Comparison of ENCODE assay signal across 8 mouse cellular contexts in the genomic region with DNA sequence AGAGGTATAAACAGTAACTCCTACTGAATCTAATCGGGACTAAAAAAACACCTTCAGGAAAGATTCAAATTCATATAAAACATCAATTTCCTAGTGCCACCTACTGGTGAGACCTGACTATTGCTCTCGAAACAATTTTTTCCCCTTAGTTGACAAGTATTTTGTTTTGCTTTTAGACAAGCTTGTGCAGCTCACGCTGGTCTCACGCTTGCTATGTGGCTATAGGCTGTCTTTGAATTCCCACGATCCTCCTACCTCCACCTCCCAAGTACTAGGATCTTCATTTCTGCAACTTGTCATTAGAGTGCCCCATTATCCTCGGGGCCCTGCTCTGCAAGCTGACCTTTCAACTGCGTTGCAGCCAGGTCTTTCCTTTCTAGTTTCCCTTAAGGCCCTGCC. TPM values are rescaled to one million over a fixed set of nuclear protein-coding genes. Genes with fewer than 3 reads are reported as not detected.
DNase-seq lines count a peak whose midpoint lies in the region; ATAC-seq and TF ChIP-seq lines count a peak whose summit lies in the region.

No protein-coding gene starts in this region.

- peaks cover 42% of the 10 kb centered on the region for H3K79me2 ChIP-seq in C2C12 (ENCODE audit: control insufficient read depth, insufficient read depth)

- ATAC-seq in frontal cortex, adult (ENCODE audit: low TSS enrichment), result peak; percentile 60
- ATAC-seq in common myeloid progenitor, adult 5-6 weeks (replicated peaks; ENCODE audit: low read depth, poor library complexity, severe bottlenecking), result peak; percentile 38
- ATAC-seq in heart, embryonic 15.5 days (replicated peaks; ENCODE audit: insufficient number of reproducible peaks, insufficient read depth, low FRiP score, low read depth), result peak; percentile 23
- ATAC-seq in megakaryocyte progenitor cell, adult 5-6 weeks (replicated peaks; ENCODE audit: poor library complexity), result peak; percentile 42

- H3K36me3 ChIP-seq in C2C12 (ENCODE audit: control insufficient read depth, insufficient read depth), result no peaks in the 10 kb centered on the region
- no peaks in the 10 kb centered on the region for H3K36me3 ChIP-seq in heart, embryonic 15.5 days

- H3K79me3 ChIP-seq in C2C12 (ENCODE audit: low read depth), result peaks cover 18% of the 10 kb centered on the region

- peak overlapping the region; percentile 93 for H3K27ac ChIP-seq in heart, embryonic 15.5 days

- peak overlapping the region; percentile 23 for H3K4me3 ChIP-seq in C2C12 (ENCODE audit: insufficient read depth, poor library complexity, severe bottlenecking)
- H3K4me3 ChIP-seq in heart, embryonic 15.5 days, result peak overlapping the region; percentile 81

- peak overlapping the region; percentile 53 for H3ac ChIP-seq in C2C12 (ENCODE audit: control insufficient read depth, insufficient read length, low read depth)

- peak overlapping the region; percentile 63 for H3K9ac ChIP-seq in heart, embryonic 15.5 days

- no peaks in the 10 kb centered on the region for H3K27me3 ChIP-seq in C2C12 (ENCODE audit: control insufficient read depth, insufficient read depth, insufficient read length)
- no peaks in the 10 kb centered on the region for H3K27me3 ChIP-seq in heart, embryonic 15.5 days

- WGBS in heart, embryonic 15.5 days, result 0% methylated on average over 7 of the region's 7 CpGs

- H3K4me1 ChIP-seq in heart, embryonic 15.5 days (replicated peaks), result peaks cover 22% of the 10 kb centered on the region

- no peak for DNase-seq in frontal cortex, postnatal 10 days (ENCODE audit: low spot score in 2 of 2)
- DNase-seq in layer of hippocampus, postnatal 25 days (ENCODE audit: extremely low spot score in 1 of 2, low spot score in 1 of 2), result peak; percentile 49 to 57
- peak; percentile 88 for DNase-seq in telencephalon, adult 2 months (ENCODE audit: low read depth, low spot score)

- no peaks in the 10 kb centered on the region for H3K9me3 ChIP-seq in heart, embryonic 15.5 days (replicated peaks)

- peak; percentile 3 for TF ChIP-seq CTCF in C2C12 (IDR thresholded peaks at IDR 0.05; ENCODE audit: control insufficient read depth, insufficient read depth, insufficient read length)

- peak overlapping the region; percentile 85 for H3K4me2 ChIP-seq in heart, embryonic 15.5 days

TF ChIP-seq in C2C12, 6 proteins besides CTCF, POLR2A, EP300 and RAD21:
- TF ChIP-seq MAX (IDR thresholded peaks at IDR 0.05) (no peak), FOSL1 (IDR thresholded peaks at IDR 0.05; ENCODE audit: insufficient read depth, low read length, poor library complexity, severe bottlenecking) (no peak), USF1 (IDR thresholded peaks at IDR 0.05; ENCODE audit: low read depth) (no peak), CEBPB (IDR thresholded peaks at IDR 0.05; ENCODE audit: low read depth) (no peak), MYOD1 (IDR thresholded peaks at IDR 0.05; ENCODE audit: control insufficient read depth, insufficient read length, low read depth) (no peak), MYOG (IDR thresholded peaks at IDR 0.05; ENCODE audit: control insufficient read depth, extremely low read depth, insufficient read length) (no peak)

RNA-seq across cellular contexts. Expression of a gene that starts 0.5 kb away (rescaled TPM):
- polyA plus RNA-seq in C2C12 (2012; fragmentation: generic; extraction: Trizol), result 4.5 TPM
- total RNA-seq in common myeloid progenitor, adult 5-6 weeks (2017), result 14.0 and 23.8 TPM in 2 replicates
- 26.4 and 27.2 TPM in 2 replicates for polyA plus RNA-seq in heart, embryonic 15.5 days (2015; fragmentation: Nextera tagmentation; extraction: Ambion mirVana)
- 10 to 100 TPM; 33.7 to 36.2 TPM for total RNA-seq in layer of hippocampus, postnatal 25 days (2021)
- 10.1 and 10.4 TPM in 2 replicates for total RNA-seq in megakaryocyte progenitor cell, adult 5-6 weeks (2015)
- 19.4 and 24.2 TPM in 2 replicates for total RNA-seq in megakaryocyte progenitor cell, adult 5-6 weeks (2017)

RNA-seq across cellular contexts. Expression of a gene that starts 45.4 kb away (rescaled TPM):
- polyA plus RNA-seq in C2C12 (2012; fragmentation: generic; extraction: Trizol), result 0.09 TPM
- not detected in 2 replicates for total RNA-seq in common myeloid progenitor, adult 5-6 weeks (2017)
- 1.2 and 2.7 TPM in 2 replicates for polyA plus RNA-seq in heart, embryonic 15.5 days (2015; fragmentation: Nextera tagmentation; extraction: Ambion mirVana)
- total RNA-seq in layer of hippocampus, postnatal 25 days (2021), result 1 to 10 TPM in 1 of 2 experiments, under 1 TPM in 1; 0.89 to 1.1 TPM
- total RNA-seq in megakaryocyte progenitor cell, adult 5-6 weeks (2015), result not detected in 2 replicates
- not detected in 2 replicates for total RNA-seq in megakaryocyte progenitor cell, adult 5-6 weeks (2017)

Comparison
In these comparisons a context has a peak if more than half of its experiments do, and no peak if none do; other contexts are left out.
1. DNase-seq: peak in layer of hippocampus, postnatal 25 days (2 of 2) and telencephalon, adult 2 months (single experiment); none in frontal cortex, postnatal 10 days (0 of 2).
2. Peak in every context shown above with its lines, with median percentiles within 50 percentile points of each other: ATAC-seq.